Mouse (Mus musculus): ENCODE results near the gene Pgf.

The Pgf gene

DNA sequence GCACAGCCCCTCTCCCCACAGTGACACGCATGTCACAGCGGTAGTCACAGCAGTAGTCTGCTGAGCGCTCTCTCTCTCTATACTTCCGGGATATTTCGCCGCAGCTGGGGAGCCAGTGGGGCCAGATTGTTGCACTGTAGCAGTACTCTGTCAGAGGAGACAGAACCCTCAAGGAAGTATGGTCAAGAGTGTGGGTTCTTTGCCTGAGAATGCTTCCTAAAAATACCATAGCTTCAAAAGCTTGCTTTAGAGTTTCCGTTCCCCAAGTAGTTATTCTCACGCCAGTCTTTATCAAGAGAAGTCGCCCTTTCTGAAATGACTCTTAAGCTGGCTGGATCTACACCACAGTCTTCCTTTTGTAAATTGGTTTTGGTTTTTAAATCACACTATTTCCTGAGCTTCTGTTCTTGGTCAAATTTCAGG lies 54.5 kb downstream of the Pgf start:
- DNase-seq (ENCODE audit: low read depth) = no peak

DNA sequence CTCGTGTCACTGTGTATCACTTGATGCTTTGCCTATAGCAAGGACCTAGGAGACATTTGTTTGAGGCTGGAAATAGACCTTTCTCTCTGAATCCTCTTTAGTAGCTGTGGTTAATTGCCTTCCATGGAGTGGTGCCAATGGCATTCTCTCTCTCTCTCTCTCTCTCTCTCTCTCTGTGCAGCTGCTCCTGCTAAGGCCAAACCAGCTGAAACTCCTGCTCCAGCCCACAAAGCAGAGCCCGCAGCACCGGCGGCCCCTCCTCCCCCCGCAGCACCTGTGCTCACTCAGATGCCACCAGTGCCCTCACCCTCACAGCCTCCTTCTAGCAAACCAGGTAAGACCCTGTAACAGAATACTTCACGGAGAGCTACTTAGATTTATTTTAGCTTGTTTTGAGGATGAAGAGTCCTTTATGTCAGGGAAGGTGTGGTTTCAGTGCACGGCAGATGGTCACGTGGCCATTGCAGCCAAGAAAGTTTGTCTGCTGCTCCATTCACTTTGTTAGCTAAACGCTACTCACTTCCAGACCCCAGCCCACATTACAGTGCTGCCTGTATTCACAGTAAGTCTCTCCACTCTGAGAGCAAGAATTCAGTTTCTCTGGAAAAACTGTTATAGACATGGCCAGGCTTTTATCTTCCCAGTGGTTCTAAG lies 55.7 kb downstream of the Pgf start:
- DNase-seq (ENCODE audit: low read depth) = no peak
